Mouse (Mus musculus) forebrain, embryonic 15.5 days (tissue): ENCODE data around the gene Scarf2. TPM values are rescaled to one million over a fixed set of nuclear protein-coding genes. Genes with fewer than 3 reads are reported as not detected.
A peak's percentile ranks its signal among the peaks of the same experiment; 100 is the strongest.

Experiments
- ATAC-seq: fragments of 200-750 bp; cut with Nextera tagmentation; replicated peaks from 2 replicates; pipeline ENCODE4 v1.8.0; 2017; ENCODE audit warnings: mild to moderate bottlenecking, moderate TSS enrichment, moderate library complexity
- H3K27ac ChIP-seq: fragments of 300-500 bp; sonication (generic); replicated peaks from 2 replicates; pipeline ENCODE4 v1.5.1; 2015; ENCODE audit warnings: mild to moderate bottlenecking, inconsistent platforms
- H3K27me3 ChIP-seq: fragments of 300-500 bp; sonication (generic); 2 replicates; pipeline ENCODE4 v1.6.1; 2015; ENCODE audit warnings: inconsistent platforms
- H3K36me3 ChIP-seq: fragments of 300-500 bp; sonication (generic); 2 replicates; pipeline ENCODE4 v1.6.1; 2015; ENCODE audit warnings: mild to moderate bottlenecking, inconsistent platforms
- H3K4me1 ChIP-seq: fragments of 300-500 bp; sonication (generic); 2 replicates; pipeline ENCODE4 v1.6.1; 2015; ENCODE audit warnings: inconsistent platforms
- H3K4me2 ChIP-seq: fragments of 300-500 bp; sonication (generic); replicated peaks from 2 replicates; pipeline ENCODE4 v1.6.1; 2015; ENCODE audit warnings: mild to moderate bottlenecking, inconsistent platforms
- H3K4me3 ChIP-seq: fragments of 300-500 bp; sonication (generic); 2 replicates; pipeline ENCODE4 v1.5.1; 2015; ENCODE audit warnings: mild to moderate bottlenecking, inconsistent platforms
- H3K9ac ChIP-seq: fragments of 300-500 bp; sonication (generic); replicated peaks from 2 replicates; pipeline ENCODE4 v1.6.1; 2015; ENCODE audit warnings: mild to moderate bottlenecking, inconsistent platforms
- H3K9me3 ChIP-seq: fragments of 300-500 bp; sonication (generic); 2 replicates; pipeline ENCODE4 v1.6.1; 2016; ENCODE audit warnings: inconsistent platforms
- WGBS: fragments of 180-500 bp; shearing (Covaris S2); methylation state at CpG from one replicate; pipeline ENCODE4 v1.1.7; 2015; ENCODE audit warnings: mixed read lengths; 5-methylcytosine and 5-hydroxymethylcytosine counted together
- polyA plus RNA-seq: library from polyadenylated mRNA; unstranded; fragments of >200 nt; fragmentation: Nextera tagmentation; extraction: Ambion mirVana; gene quantifications from 2 replicates; pipeline ENCODE4 v1.2.1, GENCODE M21; 2015

Gene Scarf2
- polyA plus RNA-seq, 1 experiment from 2014 or later = 1.3 TPM

DNA sequence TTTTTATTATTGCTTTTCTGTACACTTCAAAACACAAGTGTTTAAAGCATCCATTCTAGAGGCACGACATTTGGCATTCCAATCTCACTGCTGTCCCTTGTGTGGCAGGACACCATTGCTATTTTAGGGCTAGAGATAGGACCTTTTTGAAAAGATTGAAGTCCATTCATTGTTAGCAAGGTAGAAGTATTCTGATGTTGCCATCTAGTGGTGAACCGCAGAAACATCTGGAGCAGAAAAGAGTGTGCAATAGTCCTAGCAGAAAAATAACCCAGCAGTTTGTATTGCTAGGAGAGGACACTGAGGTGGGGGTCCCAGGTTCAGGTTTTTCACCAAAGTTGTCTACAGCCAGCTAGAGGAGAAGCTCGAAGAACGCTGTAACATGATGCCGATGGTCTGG lies 15.0 kb downstream of the Scarf2 start:
- no peak for ATAC-seq
- Histone ChIP-seq H3K27me3 (peaks cover 6% of the 10 kb centered on the region; the same call in 1 of the 2 replicates), H3K27ac (no peak overlapping the region), H3K4me2 (no peak overlapping the region), H3K9ac (no peak overlapping the region), H3K4me3 (no peak overlapping the region), H3K36me3 (no peaks in the 10 kb centered on the region), H3K9me3 (no peaks in the 10 kb centered on the region), H3K4me1 (peaks cover 36% of the 10 kb centered on the region)
- 6% methylated on average over 5 of the region's 5 CpGs for WGBS

DNA sequence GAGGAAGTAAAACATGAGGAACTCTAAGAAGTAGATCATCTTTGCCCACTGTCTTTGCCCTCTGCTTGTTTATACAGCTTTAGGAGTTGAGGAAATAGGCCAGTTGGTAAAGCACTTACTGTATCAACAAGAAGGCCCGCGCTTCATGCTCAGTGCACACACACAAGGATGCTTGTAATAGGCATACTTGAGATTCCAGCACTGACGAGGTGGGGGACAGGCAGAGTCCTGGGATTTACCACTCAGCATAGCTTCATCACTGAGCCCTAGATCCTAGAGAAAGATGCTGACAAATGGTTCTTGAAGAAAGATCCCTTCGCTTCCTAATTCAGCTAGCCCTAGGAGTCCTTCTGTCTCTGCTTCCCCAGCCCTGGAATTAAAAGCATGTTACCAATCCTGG lies 16.1 kb downstream of the Scarf2 start:
- H3K4me3 ChIP-seq = no peak overlapping the region
- H3K27me3 ChIP-seq = peaks cover 9% of the 10 kb centered on the region; the same call in 1 of the 2 replicates

DNA sequence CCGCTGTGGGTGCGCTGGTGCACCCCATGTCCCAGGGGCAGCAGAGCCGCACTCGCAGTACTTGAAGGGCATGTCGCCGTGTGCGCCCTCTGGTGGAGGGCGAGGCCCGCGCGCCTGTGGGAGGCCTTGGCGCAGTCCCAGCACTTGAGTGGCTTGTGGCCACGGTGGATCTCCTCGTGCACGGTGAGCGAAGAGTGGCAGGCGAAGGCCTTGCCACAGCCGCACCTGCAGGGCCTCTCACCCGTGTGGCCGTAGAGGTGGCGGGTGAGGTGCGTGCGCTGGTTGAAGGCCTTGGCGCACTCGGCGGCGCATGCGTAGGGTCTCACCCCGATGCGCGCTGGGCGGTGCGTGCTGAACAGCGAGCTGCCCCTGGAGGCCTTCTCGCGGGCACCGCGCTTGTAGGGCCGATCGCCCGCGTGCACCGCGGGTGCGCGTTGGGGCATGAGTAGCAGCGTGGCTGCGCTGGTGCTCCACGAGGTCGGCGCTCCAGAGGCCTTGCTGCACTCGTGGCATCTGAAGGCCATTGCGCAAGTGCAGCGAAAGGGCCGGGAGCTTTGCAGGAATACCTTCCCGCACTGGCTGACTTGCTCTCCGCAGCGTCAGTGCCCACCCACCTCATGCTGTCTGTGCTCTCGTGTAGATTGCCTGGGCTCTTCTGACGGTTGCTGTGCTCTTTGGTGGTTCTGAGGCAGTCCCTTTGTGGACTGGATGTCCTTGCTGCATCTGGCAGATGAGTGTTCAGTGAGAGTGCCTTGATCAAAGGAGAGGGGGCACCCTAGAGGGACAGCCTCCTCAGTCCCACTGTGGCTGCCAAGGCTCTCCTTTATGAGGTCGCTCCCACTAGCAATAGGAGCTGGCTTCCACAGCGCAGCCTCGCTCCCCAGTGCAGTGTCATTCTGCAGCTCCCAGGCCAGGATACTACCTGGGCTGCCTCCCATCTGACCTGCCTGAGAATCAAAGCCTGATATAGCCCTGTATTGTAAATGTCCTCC lies 18.6 kb downstream of the Scarf2 start:
- Histone ChIP-seq H3K4me2 (peak overlapping the region; percentile 77), H3K9me3 (no peaks in the 10 kb centered on the region), H3K27ac (peak overlapping the region; percentile 68), H3K9ac (peak overlapping the region; percentile 63), H3K36me3 (no peaks in the 10 kb centered on the region), H3K4me1 (peaks cover 17% of the 10 kb centered on the region), H3K4me3 (peak overlapping the region; percentile 56), H3K27me3 (peaks cover 9% of the 10 kb centered on the region; the same call in 1 of the 2 replicates)
- peak; percentile 90 for ATAC-seq
- 1% methylated on average over 63 of the region's 63 CpGs for WGBS

More for the DNA sequence above, 16.1 kb downstream of the Scarf2 start:
- no peaks in the 10 kb centered on the region for H3K36me3 ChIP-seq
- no peak overlapping the region for H3K27ac ChIP-seq
- H3K4me1 ChIP-seq = peaks cover 30% of the 10 kb centered on the region
- no peaks in the 10 kb centered on the region for H3K9me3 ChIP-seq
- no peak overlapping the region for H3K9ac ChIP-seq
- no peak overlapping the region for H3K4me2 ChIP-seq
- no peak for ATAC-seq
- WGBS = 57% methylated on average over 4 of the region's 4 CpGs

DNA sequence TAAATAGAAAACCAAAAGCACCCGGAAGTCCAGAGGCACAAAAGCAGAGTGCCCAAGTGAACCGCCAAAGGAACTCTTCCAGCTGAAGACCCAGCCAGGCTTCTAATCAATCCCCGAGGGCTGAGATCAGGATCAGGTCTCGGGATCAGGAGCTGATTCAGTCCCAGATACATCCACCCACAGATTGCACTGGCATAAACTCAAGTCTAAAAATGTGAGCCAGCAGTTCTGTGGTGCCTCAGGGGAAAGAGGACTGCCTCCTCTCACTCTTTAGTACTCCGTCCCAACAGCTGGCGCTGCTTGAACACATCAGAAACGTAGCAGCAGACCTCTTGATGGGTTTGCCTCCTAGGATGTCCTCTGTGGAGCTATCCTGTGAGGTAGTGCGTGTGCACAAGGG lies 19.4 kb downstream of the Scarf2 start:
- Histone ChIP-seq H3K36me3 (no peaks in the 10 kb centered on the region), H3K9ac (0 out of 2 replicates have a peak overlapping the region, but pooled peaks have one; percentile 63), H3K27me3 (peaks cover 9% of the 10 kb centered on the region; the same call in 1 of the 2 replicates), H3K9me3 (no peaks in the 10 kb centered on the region), H3K27ac (no peak overlapping the region), H3K4me3 (no peak overlapping the region), H3K4me2 (no peak overlapping the region), H3K4me1 (peaks cover 17% of the 10 kb centered on the region)
- WGBS = 83% methylated on average over 8 of the region's 8 CpGs
- no peak for ATAC-seq

DNA sequence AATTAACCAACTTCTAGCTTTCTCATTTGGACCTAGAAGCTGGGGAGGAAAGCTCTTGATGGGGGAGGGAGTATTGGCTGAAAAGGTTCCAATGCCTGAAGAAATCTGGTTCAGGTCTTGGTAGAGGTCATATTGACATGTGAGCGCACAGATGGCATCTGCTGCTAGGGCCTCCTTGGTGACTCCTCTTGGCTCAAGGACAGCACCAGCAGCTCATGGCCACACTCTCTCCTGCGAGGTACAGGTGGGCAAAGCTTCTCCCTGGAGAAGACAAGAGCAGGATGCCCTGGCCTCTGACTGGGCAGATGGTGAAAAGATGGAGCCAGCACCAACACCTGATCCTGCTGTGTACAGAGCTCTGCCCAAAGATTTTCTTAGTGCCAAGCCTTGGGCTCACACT lies 29.4 kb downstream of the Scarf2 start:
- H3K27me3 ChIP-seq = peaks cover 15% of the 10 kb centered on the region
- no peaks in the 10 kb centered on the region for H3K9me3 ChIP-seq
- no peak overlapping the region for H3K4me3 ChIP-seq
- no peak overlapping the region for H3K4me2 ChIP-seq
- no peak for ATAC-seq
- H3K4me1 ChIP-seq = no peaks in the 10 kb centered on the region
- no peak overlapping the region for H3K9ac ChIP-seq
- whole genome bisulfite sequencing = 80% methylated on average over 2 of the region's 2 CpGs
- H3K36me3 ChIP-seq = no peaks in the 10 kb centered on the region
- H3K27ac ChIP-seq = no peak overlapping the region

DNA sequence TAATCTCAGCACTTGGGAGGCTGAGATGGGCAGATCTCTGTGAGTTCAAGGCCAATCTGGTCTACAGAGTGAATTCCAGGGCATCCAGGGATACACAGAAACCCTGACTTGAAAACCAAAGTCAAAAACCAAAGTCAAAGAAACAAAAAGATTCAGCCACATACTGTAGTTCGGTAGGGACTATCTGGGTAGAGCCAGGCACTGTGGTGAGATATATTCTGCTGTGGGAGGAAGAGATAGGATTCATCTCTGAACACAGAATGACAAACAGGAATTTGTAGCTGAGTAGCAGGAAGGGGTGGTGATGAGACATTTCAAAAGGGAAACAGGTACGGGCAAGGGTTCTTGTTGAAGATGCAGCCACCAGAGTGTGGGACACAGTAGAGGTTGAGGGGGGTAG lies 31.1 kb downstream of the Scarf2 start:
- H3K9me3 ChIP-seq = no peaks in the 10 kb centered on the region
- no peak overlapping the region for H3K9ac ChIP-seq
- no peak overlapping the region for H3K4me3 ChIP-seq
- no peak overlapping the region for H3K27ac ChIP-seq
- ATAC-seq = no peak
- peaks cover 8% of the 10 kb centered on the region for H3K4me1 ChIP-seq
- no peaks in the 10 kb centered on the region for H3K36me3 ChIP-seq
- 93% methylated on average over 2 of the region's 2 CpGs for whole genome bisulfite sequencing
- H3K4me2 ChIP-seq = no peak overlapping the region
- peaks cover 30% of the 10 kb centered on the region for H3K27me3 ChIP-seq

DNA sequence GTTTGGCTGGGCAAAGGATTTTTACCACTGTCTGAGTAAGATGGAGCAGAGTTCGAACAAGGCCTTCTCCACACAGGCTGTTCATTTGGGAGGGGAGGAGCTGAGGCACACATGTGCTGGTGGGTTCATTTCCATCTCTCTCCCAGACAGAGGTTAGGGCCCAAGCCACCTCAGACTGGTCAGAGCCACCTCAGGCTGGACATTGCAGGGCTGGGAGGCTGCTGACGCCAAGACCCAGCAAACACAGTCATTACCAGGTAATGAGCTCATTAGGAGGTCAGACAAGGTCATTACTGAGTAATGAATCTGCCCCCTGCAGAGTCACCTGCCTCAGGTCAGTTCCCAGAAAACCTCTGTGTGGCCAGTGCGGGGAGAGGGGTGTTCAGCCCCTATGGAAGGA lies 31.8 kb downstream of the Scarf2 start:
- no peaks in the 10 kb centered on the region for H3K9me3 ChIP-seq
- H3K4me1 ChIP-seq = peaks cover 9% of the 10 kb centered on the region
- H3K27ac ChIP-seq = no peak overlapping the region
- H3K4me3 ChIP-seq = no peak overlapping the region
- H3K9ac ChIP-seq = no peak overlapping the region
- peaks cover 35% of the 10 kb centered on the region for H3K27me3 ChIP-seq
- no peaks in the 10 kb centered on the region for H3K36me3 ChIP-seq
- 64% methylated on average over 3 of the region's 3 CpGs for WGBS
- no peak for ATAC-seq
- H3K4me2 ChIP-seq = no peak overlapping the region

DNA sequence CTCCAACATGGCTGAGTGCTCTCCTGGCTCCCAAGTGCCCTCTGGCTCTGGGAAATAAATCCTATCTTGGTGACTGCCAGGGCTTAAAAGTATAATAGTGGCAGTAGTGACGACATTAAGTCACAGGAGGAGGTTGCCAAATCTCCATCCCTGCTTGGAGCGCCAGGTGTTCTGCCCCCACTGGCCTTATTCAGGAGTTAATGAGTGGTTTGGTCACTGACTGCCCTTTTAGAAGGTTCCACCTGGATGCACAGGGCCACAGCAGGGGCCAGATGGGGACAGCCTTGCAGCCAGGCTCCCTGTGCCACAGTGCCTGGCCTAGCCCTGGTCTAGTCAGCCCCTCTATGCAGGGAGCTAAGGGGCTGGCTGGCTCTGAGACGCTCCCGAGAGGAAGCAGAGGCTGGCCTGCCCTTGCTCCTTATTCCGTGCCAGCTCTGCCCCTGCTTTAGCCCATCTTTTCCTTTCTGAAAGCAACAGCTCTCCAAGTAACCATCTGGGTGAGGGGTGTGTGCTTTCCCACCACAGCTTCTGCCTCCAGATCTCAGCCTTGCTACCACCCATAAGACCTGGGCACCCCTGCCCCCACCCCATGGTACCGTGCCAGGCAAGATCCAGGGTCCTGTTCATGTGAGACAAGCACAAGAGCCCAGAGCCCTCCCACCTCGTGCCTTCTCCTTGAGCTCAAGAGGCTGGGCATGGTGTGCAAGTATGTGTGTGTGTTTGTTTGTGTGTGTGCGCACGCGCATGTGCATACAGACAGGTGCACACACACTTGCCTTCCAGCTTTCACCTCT lies 33.5 kb downstream of the Scarf2 start:
- Histone ChIP-seq H3K27me3 (peaks cover 49% of the 10 kb centered on the region), H3K27ac (no peak overlapping the region), H3K4me2 (no peak overlapping the region), H3K9me3 (no peaks in the 10 kb centered on the region), H3K9ac (no peak overlapping the region), H3K36me3 (no peaks in the 10 kb centered on the region), H3K4me3 (no peak overlapping the region), H3K4me1 (peaks cover 13% of the 10 kb centered on the region)
- ATAC-seq = no peak
- WGBS = 45% methylated on average over 10 of the region's 10 CpGs

DNA sequence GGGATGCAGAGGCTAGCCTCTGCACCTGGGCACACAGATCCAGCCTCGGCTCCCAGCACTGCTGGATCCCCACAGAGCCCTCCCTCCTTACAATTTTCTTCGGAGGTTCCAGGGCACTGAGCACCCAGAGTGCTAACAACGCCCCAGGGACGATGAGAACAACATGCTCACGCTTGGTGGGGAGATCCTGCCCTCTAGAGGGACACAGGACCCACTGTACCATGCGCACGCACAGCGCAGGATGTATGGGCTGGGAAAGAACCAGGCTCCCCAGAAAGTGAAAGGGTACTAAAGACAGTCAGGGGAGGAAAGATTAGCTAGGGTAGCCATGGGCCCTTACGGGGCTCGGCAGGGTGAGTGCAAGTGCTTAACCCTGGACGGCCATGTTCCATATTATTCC lies 34.7 kb downstream of the Scarf2 start:
- H3K4me2 ChIP-seq = no peak overlapping the region
- 7% methylated on average over 11 of the region's 11 CpGs for WGBS
- no peaks in the 10 kb centered on the region for H3K36me3 ChIP-seq
- peaks cover 13% of the 10 kb centered on the region for H3K4me1 ChIP-seq
- H3K9me3 ChIP-seq = no peaks in the 10 kb centered on the region
- H3K27ac ChIP-seq = no peak overlapping the region
- H3K4me3 ChIP-seq = no peak overlapping the region
- peaks cover 59% of the 10 kb centered on the region for H3K27me3 ChIP-seq
- H3K9ac ChIP-seq = no peak overlapping the region
- ATAC-seq = no peak

DNA sequence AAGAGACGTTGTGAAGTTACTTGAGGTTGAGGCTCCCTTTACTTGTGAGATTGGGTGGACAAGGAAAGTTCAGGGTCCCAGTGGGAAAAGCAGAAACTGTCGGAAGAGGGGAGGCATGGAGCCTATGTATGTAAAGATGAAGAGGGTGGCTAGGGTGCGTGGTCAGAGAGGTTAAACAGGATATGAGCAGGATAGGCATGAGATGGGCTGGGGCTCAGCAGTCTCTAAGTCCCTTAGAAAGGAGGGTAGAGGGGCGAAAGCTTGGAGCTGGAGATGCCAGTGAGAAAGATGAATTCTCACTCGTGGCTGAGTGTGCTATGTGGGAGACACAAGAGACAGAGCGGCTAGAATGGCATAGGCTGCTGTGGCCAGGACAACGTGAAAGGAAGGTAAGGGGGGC lies 35.7 kb downstream of the Scarf2 start, which contains the start of gene B830017H08Rik:
Gene B830017H08Rik (plus strand): TSS at position 301 of the 400 bp plus-strand sequence.
- Histone ChIP-seq H3K4me1 (peaks cover 13% of the 10 kb centered on the region), H3K4me3 (peak within 1 kb of the TSS; percentile 61), H3K27ac (peak within 1 kb of the TSS; percentile 86), H3K9ac (peak within 1 kb of the TSS; percentile 64), H3K36me3 (no peaks in the 10 kb centered on the region), H3K4me2 (peak within 1 kb of the TSS; percentile 85), H3K9me3 (no peaks in the 10 kb centered on the region), H3K27me3 (peaks cover 59% of the 10 kb centered on the region)
- ATAC-seq = peak; percentile 12; the same call in 1 of the 2 replicates
- 17% methylated on average over 7 of the region's 7 CpGs for WGBS

DNA sequence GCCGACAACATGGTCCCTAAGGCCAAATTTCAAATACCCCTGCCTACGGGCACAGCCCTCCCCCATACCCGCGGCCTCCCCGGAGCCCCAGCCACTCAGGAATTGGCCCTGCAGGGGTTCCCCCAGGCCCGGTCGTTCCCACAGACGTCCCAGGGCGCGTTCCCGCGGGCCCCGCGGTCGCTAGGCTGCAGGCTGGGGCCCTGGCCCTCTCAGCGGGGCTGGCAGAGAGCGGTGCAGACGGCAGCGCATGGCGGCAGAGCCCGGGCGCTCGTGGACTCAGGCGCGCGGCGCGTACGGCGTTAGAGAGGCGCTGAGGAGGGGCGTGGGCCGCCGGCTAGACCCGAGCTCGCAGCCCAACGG lies 36.2 kb downstream of the Scarf2 start:
- under 1% methylated on average over 37 of the region's 37 CpGs for WGBS
- Histone ChIP-seq H3K4me2 (peak overlapping the region; percentile 85), H3K4me3 (peak overlapping the region; percentile 61), H3K27me3 (peaks cover 59% of the 10 kb centered on the region), H3K36me3 (no peaks in the 10 kb centered on the region), H3K9ac (peak overlapping the region; percentile 64), H3K9me3 (no peaks in the 10 kb centered on the region), H3K27ac (peak overlapping the region; percentile 86), H3K4me1 (peaks cover 13% of the 10 kb centered on the region)
- peak; percentile 79 for ATAC-seq
